Mouse (Mus musculus) limb, embryonic 11.5 days (tissue): Measurements from ENCODE around the gene Dnmt3l. TPM values are rescaled to one million over a fixed set of nuclear protein-coding genes. Genes with fewer than 3 reads are reported as not detected.
"Not testable (repeated sequence)": the region's sequence is repeated elsewhere in the genome, so short reads cannot be mapped to it uniquely, and the experiment has no call there.

ENCODE experiments used
- ATAC-seq: fragments of 200-750 bp; cut with Nextera tagmentation; 2 replicates; pipeline ENCODE4 v1.8.0; 2017; ENCODE audit warnings: low read depth; ENCODE audit not compliant: insufficient number of reproducible peaks, low FRiP score, low TSS enrichment
- DNase-seq: peaks from one replicate; pipeline ENCODE4 v3.0.0-alpha.2; 2015; ENCODE audit warnings: low spot score
- H3K27ac ChIP-seq: fragments of 300-500 bp; sonication (generic); replicated peaks from 2 replicates; pipeline ENCODE4 v1.5.1; 2014; ENCODE audit warnings: low read depth, mild to moderate bottlenecking, low read length
- H3K27me3 ChIP-seq: fragments of 300-500 bp; sonication (generic); 2 replicates; pipeline ENCODE4 v1.6.1; 2014; ENCODE audit warnings: mild to moderate bottlenecking, low read length, mixed read lengths; ENCODE audit not compliant: control insufficient read depth, insufficient read depth
- H3K36me3 ChIP-seq: fragments of 300-500 bp; sonication (generic); 2 replicates; pipeline ENCODE4 v1.6.1; 2014; ENCODE audit warnings: mild to moderate bottlenecking, low read length, moderate library complexity, mixed read lengths; ENCODE audit not compliant: control insufficient read depth, insufficient read depth
- H3K4me1 ChIP-seq: fragments of 300-500 bp; sonication (generic); 2 replicates; pipeline ENCODE4 v1.6.1; 2014; ENCODE audit warnings: low read length, mixed read lengths; ENCODE audit not compliant: control insufficient read depth, insufficient read depth
- H3K4me2 ChIP-seq: fragments of 300-500 bp; sonication (generic); 2 replicates; pipeline ENCODE4 v1.6.1; 2014; ENCODE audit warnings: low read depth, mild to moderate bottlenecking, moderate library complexity; ENCODE audit not compliant: severe bottlenecking
- H3K4me3 ChIP-seq: fragments of 300-500 bp; sonication (generic); 2 replicates; pipeline ENCODE4 v1.5.1; 2014; ENCODE audit warnings: low read depth, low read length
- H3K9ac ChIP-seq: fragments of 300-500 bp; sonication (generic); 2 replicates; pipeline ENCODE4 v1.6.1; 2014; ENCODE audit warnings: mild to moderate bottlenecking, low read length
- H3K9me3 ChIP-seq: fragments of 300-500 bp; sonication (generic); 2 replicates; pipeline ENCODE4 v1.6.1; 2016; ENCODE audit warnings: low read length; ENCODE audit not compliant: control insufficient read depth
- WGBS: fragments of 180-500 bp; shearing (Covaris S2); extraction: QIAGEN DNeasy Blood & Tissue Kit; methylation state at CpG from one replicate; pipeline ENCODE4 v1.1.7; 2014; 5-methylcytosine and 5-hydroxymethylcytosine counted together
- polyA plus RNA-seq: library from polyadenylated mRNA; unstranded; fragments of >200 nt; fragmentation: Nextera tagmentation; extraction: Ambion mirVana; gene quantifications from 2 replicates; pipeline ENCODE4 v1.2.1, GENCODE M21; 2014

Dnmt3l gene
- polyA plus RNA-seq, 1 experiment from 2014 or later: not detected

GRCm38 (mm10) chr10:78018797-78019203 is 22.9 kb upstream of the Dnmt3l start:
- ATAC-seq (peak; percentile 54; the same call in 1 of the 2 replicates), DNase-seq (peak; percentile 89)
- no peaks in the 10 kb centered on the region for H3K4me1 ChIP-seq
- no peak overlapping the region for H3K9ac ChIP-seq
- no peak overlapping the region for H3K27ac ChIP-seq
- H3K4me3 ChIP-seq: no peak overlapping the region
- 21% methylated on average over 19 of the region's 19 CpGs for WGBS
- no peaks in the 10 kb centered on the region for H3K36me3 ChIP-seq
- H3K9me3 ChIP-seq: no peaks in the 10 kb centered on the region
- no peaks in the 10 kb centered on the region for H3K27me3 ChIP-seq
- H3K4me2 ChIP-seq: peak overlapping the region; percentile 33; the same call in 1 of the 2 replicates

GRCm38 (mm10) chr10:78019291-78019690 is 22.5 kb upstream of the Dnmt3l start:
- 88% methylated on average over 4 of the region's 4 CpGs for WGBS
- no peaks in the 10 kb centered on the region for H3K9me3 ChIP-seq
- no peak overlapping the region for H3K9ac ChIP-seq
- H3K36me3 ChIP-seq: no peaks in the 10 kb centered on the region
- no peaks in the 10 kb centered on the region for H3K27me3 ChIP-seq
- no peak for ATAC-seq
- no peak overlapping the region for H3K4me3 ChIP-seq
- no peak for DNase-seq
- no peak overlapping the region for H3K27ac ChIP-seq
- H3K4me1 ChIP-seq: no peaks in the 10 kb centered on the region
- no peak overlapping the region for H3K4me2 ChIP-seq

DNA sequence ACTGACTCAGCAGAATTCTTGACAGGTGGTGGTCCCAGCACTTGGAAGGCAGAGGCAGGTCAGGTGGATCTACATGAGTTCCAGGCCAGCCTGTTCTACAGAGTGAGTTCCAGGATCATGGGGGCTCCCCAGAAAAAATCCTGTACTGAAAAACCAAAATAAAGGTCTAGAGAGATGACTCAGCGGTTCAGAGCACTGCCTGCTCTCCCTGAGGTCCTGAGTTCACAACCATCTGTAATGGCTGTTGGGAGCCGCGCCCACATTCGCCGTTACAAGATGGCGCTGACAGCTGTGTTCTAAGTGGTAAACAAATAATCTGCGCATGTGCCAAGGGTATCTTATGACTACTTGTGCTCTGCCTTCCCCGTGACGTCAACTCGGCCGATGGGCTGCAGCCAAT is 21.8 kb upstream of the Dnmt3l start:
- H3K9me3 ChIP-seq, H3K4me2 ChIP-seq, H3K4me3 ChIP-seq, H3K4me1 ChIP-seq, ATAC-seq, H3K36me3 ChIP-seq, H3K9ac ChIP-seq, DNase-seq, H3K27ac ChIP-seq, H3K27me3 ChIP-seq: not testable (repeated sequence)
- 98% methylated on average over 7 of the region's 11 CpGs for WGBS

- DNase-seq, H3K4me2 ChIP-seq, H3K4me1 ChIP-seq, H3K9ac ChIP-seq, H3K9me3 ChIP-seq, H3K4me3 ChIP-seq, ATAC-seq, H3K36me3 ChIP-seq, H3K27ac ChIP-seq, H3K27me3 ChIP-seq: not testable (repeated sequence)
- WGBS: 81% methylated on average over 6 of the region's 8 CpGs
Measured at GRCm38 (mm10) chr10:78025453-78025852, 16.3 kb upstream of the Dnmt3l start.

DNA sequence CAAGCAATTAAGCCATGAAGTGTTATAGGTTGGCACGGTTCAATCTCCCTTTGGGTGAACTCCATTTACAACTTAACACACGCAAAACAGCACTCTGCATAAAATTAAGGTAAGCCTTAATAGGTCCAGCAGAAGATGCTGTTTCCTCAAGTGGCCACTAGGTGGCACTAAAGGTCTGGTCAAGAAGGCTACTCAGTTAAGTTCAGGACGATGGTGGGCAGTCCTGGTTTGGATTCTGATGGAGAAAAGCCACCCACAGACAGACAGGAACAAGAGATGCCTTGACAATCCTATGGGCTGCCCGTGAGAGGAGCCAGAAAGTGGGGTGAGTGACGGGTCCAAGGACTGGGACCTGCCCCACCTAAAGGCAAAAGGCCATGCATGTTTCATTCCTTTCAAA is 13.6 kb upstream of the Dnmt3l start:
- ATAC-seq (peak; percentile 65; the same call in 1 of the 2 replicates), DNase-seq (peak; percentile 82)
- Histone ChIP-seq H3K27ac (no peak overlapping the region), H3K27me3 (no peaks in the 10 kb centered on the region), H3K9me3 (no peaks in the 10 kb centered on the region), H3K9ac (no peak overlapping the region), H3K4me3 (no peak overlapping the region), H3K4me1 (no peaks in the 10 kb centered on the region), H3K4me2 (no peak overlapping the region), H3K36me3 (no peaks in the 10 kb centered on the region)
- WGBS: 7% methylated on average over 5 of the region's 5 CpGs

DNA sequence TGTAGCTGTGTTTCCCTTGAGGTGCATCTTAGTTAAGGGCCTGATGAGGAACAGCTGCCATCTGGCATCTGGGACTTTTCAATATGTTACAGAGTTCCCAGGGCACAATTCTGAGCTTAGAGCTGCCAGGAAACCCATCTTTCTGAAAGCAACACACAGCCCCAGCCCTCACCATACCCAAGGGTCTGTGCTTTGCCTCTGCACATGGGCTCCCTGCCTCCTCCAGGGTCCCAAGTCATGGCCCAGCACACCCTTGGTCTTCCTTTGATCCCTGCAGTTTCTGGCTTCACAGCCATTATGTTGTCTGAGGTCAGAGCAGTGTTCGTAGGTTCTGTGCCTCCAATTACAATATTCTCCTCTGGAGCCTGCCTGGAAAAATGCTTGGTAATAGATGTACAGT is 12.7 kb upstream of the Dnmt3l start:
- H3K36me3 ChIP-seq: no peaks in the 10 kb centered on the region
- no peak for ATAC-seq
- H3K4me2 ChIP-seq: no peak overlapping the region
- no peaks in the 10 kb centered on the region for H3K4me1 ChIP-seq
- WGBS: 80% methylated on average over 1 of the region's 1 CpGs
- no peak overlapping the region for H3K4me3 ChIP-seq
- no peak overlapping the region for H3K9ac ChIP-seq
- no peaks in the 10 kb centered on the region for H3K27me3 ChIP-seq
- no peak overlapping the region for H3K27ac ChIP-seq
- no peak for DNase-seq
- no peaks in the 10 kb centered on the region for H3K9me3 ChIP-seq

- 81% methylated on average over 2 of the region's 2 CpGs for WGBS
- ATAC-seq: no peak
- H3K9ac ChIP-seq: no peak overlapping the region
Measured at GRCm38 (mm10) chr10:78031987-78032386, 9.8 kb upstream of the Dnmt3l start.

DNA sequence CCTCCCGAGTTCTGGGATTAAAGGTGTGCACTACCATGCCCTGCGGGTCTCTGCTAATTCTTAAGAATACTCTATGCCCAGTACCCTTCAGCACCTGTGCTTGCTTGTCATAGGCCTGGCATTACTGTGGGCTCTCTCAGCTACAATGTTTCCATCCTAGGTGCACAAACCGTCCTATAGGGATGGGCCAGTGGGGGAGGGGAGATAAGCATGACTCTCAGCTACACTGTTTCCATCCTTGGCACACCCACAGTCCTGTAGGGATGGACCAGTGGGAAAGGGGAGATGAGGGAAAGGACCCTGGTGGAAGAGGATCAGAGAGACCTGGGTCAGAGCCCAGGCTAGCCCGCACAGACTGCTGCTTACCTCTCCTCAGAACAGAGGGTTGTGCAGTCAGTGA is 4.6 kb upstream of the Dnmt3l start:
- 86% methylated on average over 4 of the region's 4 CpGs for WGBS
- H3K4me2 ChIP-seq: no peak overlapping the region
- H3K4me1 ChIP-seq: 0 out of 2 replicates have a peak, but pooled peaks cover 2% of the 10 kb centered on the region
- H3K27me3 ChIP-seq: no peaks in the 10 kb centered on the region
- ATAC-seq (no peak), DNase-seq (no peak)
- H3K36me3 ChIP-seq: no peaks in the 10 kb centered on the region
- H3K9ac ChIP-seq: no peak overlapping the region
- no peak overlapping the region for H3K27ac ChIP-seq
- no peaks in the 10 kb centered on the region for H3K9me3 ChIP-seq
- H3K4me3 ChIP-seq: no peak overlapping the region

More at GRCm38 (mm10) chr10:78031987-78032386, 9.8 kb upstream of the Dnmt3l start:
- no peaks in the 10 kb centered on the region for H3K4me1 ChIP-seq
- no peak overlapping the region for H3K4me3 ChIP-seq
- H3K4me2 ChIP-seq: no peak overlapping the region
- H3K9me3 ChIP-seq: no peaks in the 10 kb centered on the region
- DNase-seq: no peak
- no peak overlapping the region for H3K27ac ChIP-seq
- H3K27me3 ChIP-seq: no peaks in the 10 kb centered on the region
- no peaks in the 10 kb centered on the region for H3K36me3 ChIP-seq

GRCm38 (mm10) chr10:78042096-78042495 is 349 bp downstream of the Dnmt3l start:
- peak; percentile 32 for DNase-seq

More at GRCm38 (mm10) chr10:78042096-78042495, 349 bp downstream of the Dnmt3l start:
- Histone ChIP-seq H3K4me2 (no peak overlapping the region), H3K9ac (no peak overlapping the region), H3K27ac (no peak overlapping the region), H3K9me3 (no peaks in the 10 kb centered on the region), H3K4me3 (no peak overlapping the region), H3K27me3 (no peaks in the 10 kb centered on the region), H3K4me1 (0 out of 2 replicates have a peak, but pooled peaks cover 2% of the 10 kb centered on the region), H3K36me3 (no peaks in the 10 kb centered on the region)
- ATAC-seq: no peak
- 33% methylated on average over 7 of the region's 7 CpGs for WGBS
